8 mouse cellular contexts compared by ENCODE assay signal in genomic region chr11:58994337-58994826, GRCm38 (mm10). TPM values are rescaled to one million over a fixed set of nuclear protein-coding genes. Genes with fewer than 3 reads are reported as not detected.
DNase-seq lines count a peak whose midpoint lies in the region; ATAC-seq and TF ChIP-seq lines count a peak whose summit lies in the region.

No protein-coding gene starts in this region.

- 4% methylated on average over 33 of the region's 35 CpGs for WGBS in heart, embryonic 12.5 days
- WGBS in forebrain, embryonic 12.5 days: under 1% methylated on average over 31 of the region's 35 CpGs
- under 1% methylated on average over 33 of the region's 35 CpGs for WGBS in kidney, adult 2 months
- WGBS in lung, embryonic 15.5 days: 2% methylated on average over 35 of the region's 35 CpGs
- WGBS in olfactory bulb, adult 2 months: 1% methylated on average over 35 of the region's 35 CpGs

- peak overlapping the region; percentile 33 for H3K4me3 ChIP-seq in heart, embryonic 12.5 days
- H3K4me3 ChIP-seq in forebrain, embryonic 12.5 days (replicated peaks): peak overlapping the region; percentile 39
- H3K4me3 ChIP-seq in kidney, adult 2 months (ENCODE audit: insufficient read depth, low read depth, low read length): peak overlapping the region; percentile 49
- H3K4me3 ChIP-seq in lung, embryonic 15.5 days: peak overlapping the region; percentile 29
- peak overlapping the region; percentile 43 for H3K4me3 ChIP-seq in olfactory bulb, adult 2 months (ENCODE audit: insufficient read depth, low read depth, low read length)

- no peak for TF ChIP-seq POLR2A in kidney, adult 2 months (IDR thresholded peaks at IDR 0.05; ENCODE audit: low read depth, low read length)
- TF ChIP-seq POLR2A in olfactory bulb, adult 2 months (IDR thresholded peaks at IDR 0.05; ENCODE audit: insufficient read depth, low read depth, low read length): no peak

- 0 out of 2 replicates have a peak overlapping the region, but pooled peaks have one; percentile 46 for H3K27ac ChIP-seq in heart, embryonic 12.5 days (ENCODE audit: poor library complexity, severe bottlenecking)
- H3K27ac ChIP-seq in forebrain, embryonic 12.5 days: no peak overlapping the region
- H3K27ac ChIP-seq in kidney, adult 2 months (ENCODE audit: insufficient read depth, low read depth, low read length): no peak overlapping the region
- no peak overlapping the region for H3K27ac ChIP-seq in lung, embryonic 15.5 days
- no peak overlapping the region for H3K27ac ChIP-seq in olfactory bulb, adult 2 months (ENCODE audit: insufficient read depth, low read depth, low read length)

- ATAC-seq in heart, embryonic 12.5 days (ENCODE audit: insufficient number of reproducible peaks, low FRiP score): peak; percentile 50; the same call in 1 of the 2 replicates
- peak; percentile 72 for ATAC-seq in forebrain, embryonic 12.5 days (ENCODE audit: low FRiP score)
- peak; percentile 82 for ATAC-seq in lung, embryonic 15.5 days (ENCODE audit: borderline replicate concordance, extremely low read depth, low FRiP score, low TSS enrichment)

- peaks cover 42% of the 10 kb centered on the region for H3K36me3 ChIP-seq in heart, embryonic 12.5 days
- H3K36me3 ChIP-seq in forebrain, embryonic 12.5 days (replicated peaks): peaks cover 15% of the 10 kb centered on the region
- H3K36me3 ChIP-seq in kidney, adult 2 months (ENCODE audit: control insufficient read depth, insufficient read depth, low read length): peaks cover 2% of the 10 kb centered on the region; the same call in 1 of the 2 replicates
- H3K36me3 ChIP-seq in lung, embryonic 15.5 days: peaks cover 15% of the 10 kb centered on the region; the same call in 1 of the 2 replicates

- H3K4me1 ChIP-seq in heart, embryonic 12.5 days (replicated peaks): peaks cover 99% of the 10 kb centered on the region
- H3K4me1 ChIP-seq in forebrain, embryonic 12.5 days: peaks cover 10% of the 10 kb centered on the region
- H3K4me1 ChIP-seq in kidney, adult 2 months (ENCODE audit: control insufficient read depth, insufficient read depth, low read length): no peaks in the 10 kb centered on the region; the same call in 1 of the 2 replicates
- H3K4me1 ChIP-seq in lung, embryonic 15.5 days: 0 out of 2 replicates have a peak, but pooled peaks cover 3% of the 10 kb centered on the region
- peaks cover 23% of the 10 kb centered on the region for H3K4me1 ChIP-seq in olfactory bulb, adult 2 months (ENCODE audit: control insufficient read depth, insufficient read depth, low read length)

- TF ChIP-seq CTCF in kidney, adult 2 months (conservative IDR thresholded peaks at IDR 0.05; ENCODE audit: insufficient read depth, insufficient read length, low read depth, low read length): no peak
- no peak for TF ChIP-seq CTCF in olfactory bulb, adult 2 months (IDR thresholded peaks at IDR 0.05; ENCODE audit: insufficient read depth, low read depth, low read length)

- H3K27me3 ChIP-seq in heart, embryonic 12.5 days (replicated peaks): peaks cover 26% of the 10 kb centered on the region; the same call in 1 of the 2 replicates
- peaks cover 45% of the 10 kb centered on the region for H3K27me3 ChIP-seq in forebrain, embryonic 12.5 days
- H3K27me3 ChIP-seq in kidney, adult 2 months (replicated peaks; ENCODE audit: control insufficient read depth, insufficient read depth, low read length): no peaks in the 10 kb centered on the region
- peaks cover 26% of the 10 kb centered on the region for H3K27me3 ChIP-seq in lung, embryonic 15.5 days

- H3K9ac ChIP-seq in heart, embryonic 12.5 days: peak overlapping the region; percentile 75
- H3K9ac ChIP-seq in forebrain, embryonic 12.5 days: peak overlapping the region; percentile 48
- H3K9ac ChIP-seq in lung, embryonic 15.5 days: no peak overlapping the region

- intact Hi-C loops in heart, postnatal 36 days (cut with DNase I): no loop called here

- DNase-seq in heart, postnatal 36 days: no peak
- DNase-seq in c-Kit-negative CD71-positive TER-119-positive erythroid progenitor cells, embryonic 14.5 days (ENCODE audit: low read depth, low spot score): peak; percentile 26
- DNase-seq in kidney, adult 2 months: peak; percentile 72
- DNase-seq in layer of hippocampus, adult 8-10 months (ENCODE audit: low spot score in 2 of 2): no peak

- peak overlapping the region; percentile 68 for H3K4me2 ChIP-seq in heart, embryonic 12.5 days
- H3K4me2 ChIP-seq in forebrain, embryonic 12.5 days: peak overlapping the region; percentile 67
- peak overlapping the region; percentile 59 for H3K4me2 ChIP-seq in lung, embryonic 15.5 days

- no peaks in the 10 kb centered on the region for H3K9me3 ChIP-seq in heart, embryonic 12.5 days (replicated peaks)
- no peaks in the 10 kb centered on the region for H3K9me3 ChIP-seq in forebrain, embryonic 12.5 days
- no peaks in the 10 kb centered on the region for H3K9me3 ChIP-seq in lung, embryonic 15.5 days

RNA-seq across cellular contexts. Expression of gene Trim11, which starts 16.5 kb away (rescaled TPM):
- 27.6 and 30.8 TPM in 2 replicates for polyA plus RNA-seq in heart, embryonic 12.5 days (2016; fragmentation: Nextera tagmentation; extraction: Ambion mirVana)
- total RNA-seq in heart, postnatal 36 days (2021): 10 to 100 TPM; 14.5 TPM
- polyA plus RNA-seq in forebrain, embryonic 12.5 days (2016; fragmentation: Nextera tagmentation; extraction: Ambion mirVana): 19.2 and 20.9 TPM in 2 replicates
- polyA plus RNA-seq in kidney, adult 2 months (2012; rRNA removed): 19.4 and 20.7 TPM in 2 replicates
- polyA plus RNA-seq in lung, embryonic 15.5 days (2015; fragmentation: Nextera tagmentation; extraction: Ambion mirVana): 19.9 and 22.9 TPM in 2 replicates
- not detected in 2 replicates for polyA plus RNA-seq in olfactory bulb, adult 2 months (2012; ENCODE audit: insufficient read depth, insufficient read length, low replicate concordance, missing spikeins)
- total RNA-seq in layer of hippocampus, adult 8-10 months (2022): 10 to 100 TPM; 28.4 to 32.5 (median 31.0) TPM

RNA-seq across cellular contexts. Expression of gene Hist3h2a, which starts 39.9 kb away (rescaled TPM):
- polyA plus RNA-seq in heart, embryonic 12.5 days (2016; fragmentation: Nextera tagmentation; extraction: Ambion mirVana): 26.5 and 28.4 TPM in 2 replicates
- 10 to 100 TPM; 15.3 to 17.6 TPM for total RNA-seq in heart, postnatal 36 days (2021)
- polyA plus RNA-seq in forebrain, embryonic 12.5 days (2016; fragmentation: Nextera tagmentation; extraction: Ambion mirVana): 91.9 and 92.9 TPM in 2 replicates
- polyA plus RNA-seq in kidney, adult 2 months (2012; rRNA removed): 29.0 and 29.5 TPM in 2 replicates
- 22.2 and 23.7 TPM in 2 replicates for polyA plus RNA-seq in lung, embryonic 15.5 days (2015; fragmentation: Nextera tagmentation; extraction: Ambion mirVana)
- not detected in 2 replicates for polyA plus RNA-seq in olfactory bulb, adult 2 months (2012; ENCODE audit: insufficient read depth, insufficient read length, low replicate concordance, missing spikeins)
- total RNA-seq in layer of hippocampus, adult 8-10 months (2022): 10 to 100 TPM; 48.9 to 64.2 (median 56.8) TPM

RNA-seq across cellular contexts. Expression of gene Trim17, which starts 39.9 kb away (rescaled TPM):
- 1.1 and 1.5 TPM in 2 replicates for polyA plus RNA-seq in heart, embryonic 12.5 days (2016; fragmentation: Nextera tagmentation; extraction: Ambion mirVana)
- under 1 TPM; 0.11 to 0.16 TPM for total RNA-seq in heart, postnatal 36 days (2021)
- 0.89 and 1.0 TPM in 2 replicates for polyA plus RNA-seq in forebrain, embryonic 12.5 days (2016; fragmentation: Nextera tagmentation; extraction: Ambion mirVana)
- polyA plus RNA-seq in kidney, adult 2 months (2012; rRNA removed): 0.34 and 0.48 TPM in 2 replicates
- polyA plus RNA-seq in lung, embryonic 15.5 days (2015; fragmentation: Nextera tagmentation; extraction: Ambion mirVana): 0.31 and 0.39 TPM in 2 replicates
- not detected in 2 replicates for polyA plus RNA-seq in olfactory bulb, adult 2 months (2012; ENCODE audit: insufficient read depth, insufficient read length, low replicate concordance, missing spikeins)
- total RNA-seq in layer of hippocampus, adult 8-10 months (2022): 1 to 10 TPM; 2.8 to 6.3 (median 4.8) TPM

RNA-seq across cellular contexts. Expression of gene Hist3h2ba, which starts 45.7 kb away (rescaled TPM):
- 8.5 and 11.6 TPM in 2 replicates for polyA plus RNA-seq in heart, embryonic 12.5 days (2016; fragmentation: Nextera tagmentation; extraction: Ambion mirVana)
- total RNA-seq in heart, postnatal 36 days (2021): 1 to 10 TPM; 2.2 to 2.5 TPM
- polyA plus RNA-seq in forebrain, embryonic 12.5 days (2016; fragmentation: Nextera tagmentation; extraction: Ambion mirVana): 185 and 187 TPM in 2 replicates
- 3.0 and 5.3 TPM in 2 replicates for polyA plus RNA-seq in kidney, adult 2 months (2012; rRNA removed)
- 19.3 and 21.5 TPM in 2 replicates for polyA plus RNA-seq in lung, embryonic 15.5 days (2015; fragmentation: Nextera tagmentation; extraction: Ambion mirVana)
- not detected in 2 replicates for polyA plus RNA-seq in olfactory bulb, adult 2 months (2012; ENCODE audit: insufficient read depth, insufficient read length, low replicate concordance, missing spikeins)
- total RNA-seq in layer of hippocampus, adult 8-10 months (2022): 10 to 100 TPM; 71.4 to 92.2 (median 75.7) TPM

RNA-seq across cellular contexts. Expression of gene Rnf187, which starts 55.7 kb away (rescaled TPM):
- polyA plus RNA-seq in heart, embryonic 12.5 days (2016; fragmentation: Nextera tagmentation; extraction: Ambion mirVana): 208 and 213 TPM in 2 replicates
- 100 to 1,000 TPM; 160 to 167 TPM for total RNA-seq in heart, postnatal 36 days (2021)
- polyA plus RNA-seq in forebrain, embryonic 12.5 days (2016; fragmentation: Nextera tagmentation; extraction: Ambion mirVana): 403 and 431 TPM in 2 replicates
- 251 and 307 TPM in 2 replicates for polyA plus RNA-seq in kidney, adult 2 months (2012; rRNA removed)
- 241 and 245 TPM in 2 replicates for polyA plus RNA-seq in lung, embryonic 15.5 days (2015; fragmentation: Nextera tagmentation; extraction: Ambion mirVana)
- polyA plus RNA-seq in olfactory bulb, adult 2 months (2012; ENCODE audit: insufficient read depth, insufficient read length, low replicate concordance, missing spikeins): not detected in 2 replicates
- total RNA-seq in layer of hippocampus, adult 8-10 months (2022): 100 to 1,000 TPM; 426 to 450 (median 442) TPM

Comparison
In these comparisons a context has a peak if more than half of its experiments do, and no peak if none do; other contexts are left out.
1. DNase-seq: peak in c-Kit-negative CD71-positive TER-119-positive erythroid progenitor cells, embryonic 14.5 days (single experiment) and kidney, adult 2 months (single experiment); none in heart, postnatal 36 days (0 of 2) and layer of hippocampus, adult 8-10 months (0 of 2).
2. RNA of gene Trim11, which starts 16.5 kb away (polyA plus RNA-seq): 27.6 to 30.8 TPM in heart, embryonic 12.5 days, 19.9 to 22.9 TPM in lung, embryonic 15.5 days, 19.2 to 20.9 TPM in forebrain, embryonic 12.5 days and 19.4 to 20.7 TPM in kidney, adult 2 months; not detected in olfactory bulb, adult 2 months; every median in the first group is over 10 times any median in the second.
3. Peak in every context shown above with its lines, with median percentiles within 50 percentile points of each other: ATAC-seq, H3K4me2 ChIP-seq and H3K4me3 ChIP-seq.